Mouse (Mus musculus) embryonic fibroblast, embryonic 13.5 days (primary cell): ENCODE data around the gene Stpg2.

Experiments
- CTCF ChIP-seq: IDR thresholded peaks from 2 replicates; pipeline ENCODE4 v1.5.1; 2011; ENCODE audit warnings: mild to moderate bottlenecking, control low read depth, low read length, moderate library complexity, borderline replicate concordance; ENCODE audit not compliant: insufficient read depth
- POLR2A ChIP-seq: IDR thresholded peaks from 2 replicates; pipeline ENCODE4 v1.6.1; 2011; ENCODE audit warnings: low read depth, mild to moderate bottlenecking, control low read depth, low read length, moderate library complexity

GRCm38 (mm10) chr3:139581298-139581697, 375.8 kb downstream of the Stpg2 start:
- TF ChIP-seq CTCF (no peak), POLR2A (no peak)
